Mouse (Mus musculus): ENCODE results near the gene Zfp217.
"Not testable (repeated sequence)": the region's sequence is repeated elsewhere in the genome, so short reads cannot be mapped to it uniquely, and the experiment has no call there.

The Zfp217 gene

DNA sequence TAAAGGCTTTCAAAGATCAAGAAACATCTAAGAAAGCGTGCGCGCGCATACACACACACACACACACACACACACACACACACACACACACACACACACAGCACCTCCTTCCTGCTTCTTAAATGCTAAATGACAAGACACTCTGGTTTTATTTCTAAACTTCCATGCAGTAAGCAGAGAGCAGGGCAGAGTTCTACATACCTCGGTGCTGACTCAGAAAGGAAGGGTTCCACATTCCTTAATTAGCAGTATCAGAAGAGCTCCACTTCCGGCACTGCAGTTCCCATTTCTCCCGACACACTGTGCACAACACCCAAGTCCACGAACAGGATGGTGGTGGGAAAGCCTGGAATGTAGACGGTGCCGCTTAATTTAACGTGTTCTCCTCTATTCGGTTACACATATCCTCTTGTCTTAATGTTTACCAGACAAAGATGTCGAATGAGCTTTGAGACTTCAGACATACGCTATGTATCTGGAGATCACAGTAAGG, at the start of gene Zfp217:
Zfp217 (minus strand) TSS at position 443 of the 493 bp plus-strand sequence.
- DNase-seq (ENCODE audit: low spot score), result no peak

GRCm38 (mm10) chr2:170195542-170196089, 47.7 kb upstream of the Zfp217 start:
- no peak for DNase-seq (ENCODE audit: low spot score)

DNA sequence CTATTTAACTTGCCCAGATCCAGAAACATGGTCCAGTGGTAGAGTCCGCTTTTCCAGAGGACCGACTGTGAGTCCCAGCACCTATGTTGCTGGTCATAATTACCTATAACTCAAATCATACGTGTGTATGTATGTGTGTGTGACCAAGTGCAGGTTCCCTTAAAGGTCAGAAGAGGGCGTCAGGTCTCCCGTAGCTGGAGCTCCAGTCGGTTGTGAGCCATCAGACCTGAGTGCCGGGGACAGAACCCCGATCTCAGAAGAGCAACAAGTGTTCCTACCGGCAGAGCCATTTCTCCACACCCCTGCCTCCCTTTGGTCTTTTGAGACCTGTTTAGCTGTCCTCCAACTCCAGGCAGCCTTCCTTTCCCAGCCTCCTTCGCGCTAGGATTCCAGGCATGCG, 46.9 kb upstream of the Zfp217 start:
- DNase-seq (ENCODE audit: low spot score), result no peak

DNA sequence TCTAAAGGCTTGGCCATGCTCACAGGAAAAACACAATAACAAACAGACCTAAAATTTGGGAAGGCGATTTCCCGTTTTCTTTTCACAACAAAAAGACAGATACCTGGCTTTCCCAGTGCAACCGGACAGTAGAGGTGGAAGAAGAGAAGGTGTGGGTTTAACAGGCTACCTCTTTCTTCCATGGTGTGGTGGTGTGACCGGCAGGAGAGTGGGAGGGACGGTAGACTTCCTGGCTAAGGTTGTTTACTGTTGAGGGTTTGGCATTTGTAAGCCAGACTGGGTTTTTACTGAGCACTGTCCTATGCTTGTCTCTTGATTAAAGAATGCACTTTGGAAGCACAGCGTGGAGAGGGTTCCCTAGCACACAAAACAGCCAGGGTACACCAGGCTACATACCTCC, 45.9 kb upstream of the Zfp217 start:
- DNase-seq (ENCODE audit: low spot score), result no peak

DNA sequence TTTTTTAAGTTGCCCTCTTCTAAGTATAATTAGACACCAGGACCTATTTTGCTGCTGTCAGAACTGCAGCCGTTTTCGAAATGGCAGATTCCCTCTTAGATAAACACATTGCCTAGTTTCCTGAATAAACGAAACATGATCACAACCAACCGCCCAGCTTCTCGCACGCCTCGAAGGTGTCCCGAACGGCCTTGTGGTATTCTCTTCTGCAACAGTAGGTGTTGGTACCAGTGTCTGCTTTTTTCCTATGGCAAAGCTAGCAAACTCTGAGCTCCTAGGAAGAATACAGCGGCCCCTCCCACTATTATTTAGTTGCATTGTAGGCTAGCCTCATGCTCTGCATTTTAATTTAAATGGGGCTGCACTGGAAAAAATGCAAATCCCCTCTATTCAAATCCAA, 45.3 kb upstream of the Zfp217 start:
- no peak for DNase-seq (ENCODE audit: low spot score)

- DNase-seq (ENCODE audit: low spot score), result peak; percentile 36
Measured at GRCm38 (mm10) chr2:170192731-170193149, 44.8 kb upstream of the Zfp217 start.

GRCm38 (mm10) chr2:170188721-170189120, 40.8 kb upstream of the Zfp217 start:
- DNase-seq (ENCODE audit: low spot score), result no peak

- DNase-seq (ENCODE audit: low spot score), result no peak
Measured at GRCm38 (mm10) chr2:170185137-170185837, 37.4 kb upstream of the Zfp217 start.

GRCm38 (mm10) chr2:170184175-170184983, 36.5 kb upstream of the Zfp217 start:
- peak; percentile 73 for DNase-seq (ENCODE audit: low spot score)

- no peak for DNase-seq (ENCODE audit: low spot score)
Measured at GRCm38 (mm10) chr2:170183851-170184174, 35.9 kb upstream of the Zfp217 start.

GRCm38 (mm10) chr2:170181862-170182261, 34.0 kb upstream of the Zfp217 start:
- no peak for DNase-seq (ENCODE audit: low spot score)

GRCm38 (mm10) chr2:170180769-170181168, 32.9 kb upstream of the Zfp217 start:
- not testable (repeated sequence) for DNase-seq (ENCODE audit: low spot score)

DNA sequence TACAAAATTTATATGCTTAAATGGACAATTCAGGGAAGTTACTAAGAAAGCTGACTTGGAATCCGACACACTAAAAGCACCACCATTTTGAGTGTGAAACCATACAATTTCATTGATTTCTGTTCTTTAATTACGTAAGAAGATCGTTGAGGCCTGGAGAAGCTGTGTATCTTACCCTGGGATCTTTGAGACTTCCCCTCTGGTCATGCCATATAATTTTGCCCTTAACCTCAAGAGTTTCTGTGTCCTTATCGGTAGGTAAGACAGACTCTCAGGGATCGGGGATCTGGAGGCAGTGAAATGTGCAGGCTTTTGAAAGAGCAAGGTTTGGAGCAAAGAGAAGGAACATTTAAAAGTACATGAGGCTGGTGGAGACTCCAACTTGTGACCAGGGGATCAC, 31.4 kb upstream of the Zfp217 start:
- DNase-seq (ENCODE audit: low spot score), result no peak

- DNase-seq (ENCODE audit: low spot score), result no peak
Measured at GRCm38 (mm10) chr2:170177323-170177722, 29.4 kb upstream of the Zfp217 start.

DNA sequence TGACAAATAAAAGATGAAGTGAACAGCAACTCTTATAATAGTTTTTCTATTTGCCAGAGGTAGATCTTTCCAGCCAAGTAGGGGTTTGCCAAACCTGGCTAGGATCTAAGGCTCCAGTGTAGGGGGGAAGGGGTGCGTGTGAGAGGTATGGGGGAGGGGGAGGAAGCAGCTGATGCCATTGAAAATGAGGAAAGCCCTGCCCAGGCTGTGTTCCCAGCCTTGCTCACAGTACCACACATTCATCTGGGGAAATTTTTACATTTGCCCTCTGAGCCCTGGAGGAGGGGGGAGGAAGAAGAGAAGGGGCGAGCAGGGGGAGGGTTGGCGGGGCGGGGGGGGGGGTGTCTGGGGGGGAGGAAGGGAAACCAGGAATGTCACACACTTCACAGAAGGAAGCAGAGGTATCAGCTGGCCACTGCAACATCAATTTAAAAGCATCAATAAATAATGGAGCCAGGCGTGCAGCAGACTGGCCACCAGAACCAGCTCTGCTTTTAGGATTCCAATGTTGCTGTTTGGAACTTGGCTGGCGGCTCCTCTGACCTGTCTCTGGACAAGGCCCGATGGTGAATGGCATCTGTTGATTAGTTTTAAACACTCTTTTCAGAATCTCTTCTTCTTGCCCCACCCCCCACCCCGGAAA, 28.5 kb upstream of the Zfp217 start:
- DNase-seq (ENCODE audit: low spot score), result no peak

GRCm38 (mm10) chr2:170175661-170176150, 27.8 kb upstream of the Zfp217 start:
- no peak for DNase-seq (ENCODE audit: low spot score)

DNA sequence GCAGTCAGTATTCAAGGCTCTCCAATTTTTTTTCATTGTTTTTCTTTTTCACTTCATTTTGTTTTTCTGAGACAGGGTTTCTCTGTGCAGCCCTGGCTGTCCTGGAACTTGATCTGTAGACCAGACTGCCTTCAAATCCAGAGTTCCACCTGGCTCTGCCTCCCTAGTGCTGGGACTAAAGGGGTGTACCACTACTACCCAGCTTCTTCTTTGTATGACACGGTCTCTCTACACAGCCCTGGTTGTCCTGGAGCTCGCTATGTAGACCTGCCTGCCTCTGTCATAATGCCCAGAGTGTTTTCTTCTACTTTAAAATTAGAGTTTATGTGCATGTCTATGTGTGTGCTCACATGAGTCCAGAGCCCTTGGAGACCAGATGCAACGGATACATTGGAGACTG, 27.3 kb upstream of the Zfp217 start:
- no peak for DNase-seq (ENCODE audit: low spot score)

DNA sequence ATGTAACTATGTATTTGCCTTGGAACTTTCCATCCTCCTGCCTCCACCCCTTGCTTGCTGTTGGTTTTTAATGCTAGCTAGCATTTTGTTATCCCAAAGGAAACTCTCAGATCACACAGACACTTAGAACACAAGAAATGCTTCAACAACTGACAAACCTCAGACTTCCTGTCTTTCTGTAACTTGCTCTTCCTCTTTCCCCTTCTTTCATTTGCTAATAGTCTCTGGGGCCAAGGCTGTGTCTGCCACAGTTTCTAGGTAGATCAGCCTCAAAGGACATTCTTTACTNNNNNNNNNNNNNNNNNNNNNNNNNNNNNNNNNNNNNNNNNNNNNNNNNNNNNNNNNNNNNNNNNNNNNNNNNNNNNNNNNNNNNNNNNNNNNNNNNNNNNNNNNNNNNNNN, 21.2 kb upstream of the Zfp217 start:
- DNase-seq (ENCODE audit: low spot score), result no peak

GRCm38 (mm10) chr2:170165649-170166048, 17.7 kb upstream of the Zfp217 start:
- no peak for DNase-seq (ENCODE audit: low spot score)

DNA sequence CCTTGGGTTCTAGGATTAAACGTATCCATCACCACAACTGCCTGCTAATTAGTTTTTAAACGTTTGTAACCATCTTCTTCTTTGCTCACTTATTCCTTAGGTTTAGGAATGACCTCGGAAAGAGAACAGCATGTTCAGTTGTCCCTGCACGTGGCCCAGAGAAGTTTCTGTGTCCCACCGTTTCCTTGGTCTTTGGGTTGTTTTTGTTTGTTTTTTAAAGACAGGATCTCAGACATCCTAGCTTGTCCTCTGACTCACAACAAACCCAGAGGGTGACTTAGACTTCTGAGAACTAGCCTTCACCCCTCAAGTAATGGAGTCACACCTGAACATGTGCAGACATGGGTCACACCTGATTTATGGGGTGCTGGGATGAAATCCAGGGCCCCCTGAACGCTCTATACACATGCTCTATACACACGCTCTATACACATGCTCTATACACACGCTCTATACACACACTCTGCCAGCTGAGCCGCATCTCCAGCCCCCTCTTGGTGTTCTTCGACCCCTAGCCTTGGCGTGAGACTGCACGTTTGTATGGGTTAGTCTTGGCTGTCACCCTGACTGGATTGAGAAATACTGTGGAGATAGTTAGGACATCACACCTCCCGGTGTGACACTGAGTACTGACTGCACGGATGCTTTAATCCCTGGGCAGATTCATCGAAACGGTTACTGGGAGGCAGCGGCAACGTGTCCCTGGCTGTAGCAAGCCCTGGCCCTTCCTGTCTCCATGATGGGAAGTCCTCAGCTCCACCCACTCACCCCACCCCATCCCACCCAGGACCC, 16.0 kb upstream of the Zfp217 start:
- no peak for DNase-seq (ENCODE audit: low spot score)

- no peak for DNase-seq (ENCODE audit: low spot score)
Measured at GRCm38 (mm10) chr2:170159795-170160568, 12.1 kb upstream of the Zfp217 start.

Data from ovary, postnatal 36 days (tissue).